In genomic region chr6:83371350-83371749, GRCm38 (mm10) we compare ENCODE assay signal across 18 mouse cellular contexts. TPM values are rescaled to one million over a fixed set of nuclear protein-coding genes. Genes with fewer than 3 reads are reported as not detected.
DNase-seq lines count a peak whose midpoint lies in the region; TF ChIP-seq lines count a peak whose summit lies in the region.
"Had no signal": no experiment of that assay in that cellular context is flagged by ENCODE, and none has a peak within 500 bp of the region (broad histone marks: within the 10 kb centered on the region; RNA-seq: fewer than 3 reads in every experiment).

No protein-coding gene starts in this region.

- peaks cover 30% of the 10 kb centered on the region for H3K4me1 ChIP-seq in cerebellum, adult 2 months (ENCODE audit: control insufficient read depth, insufficient read depth, low read length)
- H3K4me1 ChIP-seq: embryonic facial prominence, embryonic 13.5 days; embryonic facial prominence, embryonic 15.5 days; forebrain, embryonic 10.5 days; forebrain, embryonic 12.5 days had no signal

- no peak for TF ChIP-seq POLR2A in cerebellum, adult 2 months (IDR thresholded peaks at IDR 0.05; ENCODE audit: borderline replicate concordance, insufficient read depth, low read length)

- H3K4me3 ChIP-seq in cerebellum, adult 2 months (replicated peaks; ENCODE audit: insufficient read depth, low read depth, low read length), result no peak overlapping the region
- no peak overlapping the region for H3K4me3 ChIP-seq in gastrocnemius, adult 2 months
- H3K4me3 ChIP-seq: embryonic facial prominence, embryonic 13.5 days; embryonic facial prominence, embryonic 15.5 days; erythroblast, embryonic 14.5 days; forebrain, embryonic 10.5 days; forebrain, embryonic 12.5 days had no signal

- H3K27ac ChIP-seq in cerebellum, adult 2 months (ENCODE audit: insufficient read depth, low read length), result peak overlapping the region; percentile 16; the same call in 1 of the 2 replicates
- peak overlapping the region; percentile 44; the same call in 1 of the 2 replicates for H3K27ac ChIP-seq in gastrocnemius, adult 2 months
- H3K27ac ChIP-seq: embryonic facial prominence, embryonic 13.5 days; embryonic facial prominence, embryonic 15.5 days; forebrain, embryonic 10.5 days; forebrain, embryonic 12.5 days had no signal

- TF ChIP-seq CTCF in cerebellum, adult 2 months (IDR thresholded peaks at IDR 0.05; ENCODE audit: borderline replicate concordance, insufficient read depth, low read depth, low read length), result no peak
- no peak for TF ChIP-seq CTCF in gastrocnemius, adult 2 months (IDR thresholded peaks at IDR 0.05)

- 59% methylated on average over 3 of the region's 3 CpGs for WGBS in cerebellum, adult 2 months

- DNase-seq in cerebellum, adult 2 months, result peak; percentile 48 to 74
- no peak for DNase-seq in cerebellum, adult 11 months
- DNase-seq in gastrocnemius, adult 2 months, result peak; percentile 13
- no peak for DNase-seq in gastrocnemius, postnatal 14 days
- DNase-seq in right cerebral cortex, adult 2 months (ENCODE audit: low spot score in 2 of 2), result peak; percentile 58 to 61
- no peak for DNase-seq in right cerebral cortex, postnatal 36 days (ENCODE audit: low spot score in 2 of 2)
- DNase-seq: adrenal gland, adult 8-10 months; adrenal gland, postnatal 14 days; adrenal gland, postnatal 36 days; B cell, adult 2 months; embryo, embryonic 11 days had no signal

- no peaks in the 10 kb centered on the region for H3K27me3 ChIP-seq in cerebellum, adult 2 months (ENCODE audit: control insufficient read depth, insufficient read depth, low read length)
- H3K27me3 ChIP-seq: CH12.LX; embryonic facial prominence, embryonic 13.5 days; embryonic facial prominence, embryonic 15.5 days; forebrain, embryonic 12.5 days; Patski had no signal

- intact Hi-C loops in gastrocnemius, adult 2 months (cut with DNase I), result no loop called here
- intact Hi-C loops in gastrocnemius, postnatal 14 days (cut with DNase I; ENCODE audit: low total_unique reads), result no loop called here

RNA-seq across cellular contexts. Expression of gene Bola3, which starts 22.4 kb away (rescaled TPM):
- 87.1 and 90.2 TPM in 2 replicates for polyA plus RNA-seq in cerebellum, adult 2 months (2012; rRNA removed)
- 100 to 1,000 TPM; 245 to 263 TPM for total RNA-seq in gastrocnemius, adult 2 months (2021)
- 100 to 1,000 TPM; 214 to 234 TPM for total RNA-seq in gastrocnemius, postnatal 14 days (2021)

RNA-seq across cellular contexts. Expression of gene Mob1a, which starts 45.5 kb away (rescaled TPM):
- polyA plus RNA-seq in cerebellum, adult 2 months (2012; rRNA removed), result 16.0 and 16.3 TPM in 2 replicates
- total RNA-seq in gastrocnemius, adult 2 months (2021), result 10 to 100 TPM in 1 of 2 experiments, 1 to 10 TPM in 1; 7.4 to 12.6 TPM
- 10 to 100 TPM; 15.7 to 17.5 TPM for total RNA-seq in gastrocnemius, postnatal 14 days (2021)

RNA-seq across cellular contexts. Expression of gene Mthfd2, which starts 45.6 kb away (rescaled TPM):
- polyA plus RNA-seq in cerebellum, adult 2 months (2012; rRNA removed), result 13.6 and 15.4 TPM in 2 replicates
- 1 to 10 TPM; 3.0 to 4.2 TPM for total RNA-seq in gastrocnemius, adult 2 months (2021)
- 1 to 10 TPM; 3.7 to 6.7 TPM for total RNA-seq in gastrocnemius, postnatal 14 days (2021)

Comparison
In these comparisons a context has a peak if more than half of its experiments do, and no peak if none do; other contexts are left out.
1. DNase-seq: peak in cerebellum, adult 2 months (2 of 2), gastrocnemius, adult 2 months (single experiment) and right cerebral cortex, adult 2 months (2 of 2); none in cerebellum, adult 11 months (single experiment), gastrocnemius, postnatal 14 days (single experiment) and right cerebral cortex, postnatal 36 days (0 of 2).